Mouse (Mus musculus) midbrain, embryonic 15.5 days (tissue): ENCODE data around the gene Rxfp4. TPM values are rescaled to one million over a fixed set of nuclear protein-coding genes. Genes with fewer than 3 reads are reported as not detected.

Source experiments
- ATAC-seq: fragments of 200-750 bp; cut with Nextera tagmentation; replicated peaks from 2 replicates; pipeline ENCODE4 v1.8.0; 2017; ENCODE audit warnings: moderate TSS enrichment
- H3K27ac ChIP-seq: fragments of 300-500 bp; sonication (generic); 2 replicates; pipeline ENCODE4 v1.5.1; 2015; ENCODE audit warnings: mild to moderate bottlenecking, inconsistent platforms
- H3K27me3 ChIP-seq: fragments of 300-500 bp; sonication (generic); replicated peaks from 2 replicates; pipeline ENCODE4 v1.6.1; 2015; ENCODE audit warnings: inconsistent platforms
- H3K36me3 ChIP-seq: fragments of 300-500 bp; sonication (generic); replicated peaks from 2 replicates; pipeline ENCODE4 v1.6.1; 2015; ENCODE audit warnings: inconsistent platforms
- H3K4me1 ChIP-seq: fragments of 300-500 bp; sonication (generic); 2 replicates; pipeline ENCODE4 v1.6.1; 2015; ENCODE audit warnings: inconsistent platforms
- H3K4me2 ChIP-seq: fragments of 300-500 bp; sonication (generic); 2 replicates; pipeline ENCODE4 v1.6.1; 2015; ENCODE audit warnings: inconsistent platforms, mild to moderate bottlenecking, moderate library complexity
- H3K4me3 ChIP-seq: fragments of 300-500 bp; sonication (generic); 2 replicates; pipeline ENCODE4 v1.5.1; 2015; ENCODE audit warnings: mild to moderate bottlenecking, inconsistent platforms
- H3K9ac ChIP-seq: fragments of 300-500 bp; sonication (generic); 2 replicates; pipeline ENCODE4 v1.6.1; 2015; ENCODE audit warnings: mild to moderate bottlenecking, inconsistent platforms
- H3K9me3 ChIP-seq: fragments of 300-500 bp; sonication (generic); 2 replicates; pipeline ENCODE4 v1.6.1; 2016; ENCODE audit warnings: inconsistent platforms
- whole genome bisulfite sequencing: fragments of 180-500 bp; shearing (Covaris S2); methylation state at CpG from one replicate; pipeline ENCODE4 v1.1.7; 2015; ENCODE audit warnings: mixed read lengths; 5-methylcytosine and 5-hydroxymethylcytosine counted together
- polyA plus RNA-seq: library from polyadenylated mRNA; unstranded; fragments of >200 nt; fragmentation: Nextera tagmentation; extraction: Ambion mirVana; gene quantifications from 2 replicates; pipeline ENCODE4 v1.2.1, GENCODE M21; 2015

The Rxfp4 gene
- polyA plus RNA-seq, 1 experiment from 2014 or later: not detected

DNA sequence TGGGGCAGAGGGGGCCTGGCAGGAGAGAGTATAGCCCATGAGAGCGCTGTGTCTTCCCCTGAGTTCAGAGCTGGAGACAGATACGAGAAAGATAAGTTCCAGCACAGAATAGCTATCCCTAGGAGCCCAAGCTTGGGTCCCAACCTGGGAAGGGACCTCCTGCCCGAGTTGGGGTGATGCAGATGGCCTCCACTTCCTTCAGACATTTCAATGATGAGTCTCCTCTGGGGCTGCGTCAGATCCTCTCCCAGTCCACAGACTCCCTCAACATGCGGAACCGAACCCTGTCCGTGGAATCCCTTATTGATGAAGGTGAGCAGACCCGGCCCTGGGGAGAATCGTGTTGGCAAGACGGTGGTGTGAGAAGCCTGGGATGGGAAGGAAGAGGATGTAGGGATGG, 19.9 kb downstream of the Rxfp4 start:
- H3K27me3 ChIP-seq: no peaks in the 10 kb centered on the region
- H3K27ac ChIP-seq: no peak overlapping the region
- H3K4me1 ChIP-seq: peaks cover 14% of the 10 kb centered on the region
- H3K36me3 ChIP-seq: peaks cover 72% of the 10 kb centered on the region
- no peak for ATAC-seq
- H3K4me3 ChIP-seq: no peak overlapping the region
- WGBS: 94% methylated on average over 10 of the region's 10 CpGs
- no peaks in the 10 kb centered on the region for H3K9me3 ChIP-seq
- no peak overlapping the region for H3K4me2 ChIP-seq
- H3K9ac ChIP-seq: no peak overlapping the region

DNA sequence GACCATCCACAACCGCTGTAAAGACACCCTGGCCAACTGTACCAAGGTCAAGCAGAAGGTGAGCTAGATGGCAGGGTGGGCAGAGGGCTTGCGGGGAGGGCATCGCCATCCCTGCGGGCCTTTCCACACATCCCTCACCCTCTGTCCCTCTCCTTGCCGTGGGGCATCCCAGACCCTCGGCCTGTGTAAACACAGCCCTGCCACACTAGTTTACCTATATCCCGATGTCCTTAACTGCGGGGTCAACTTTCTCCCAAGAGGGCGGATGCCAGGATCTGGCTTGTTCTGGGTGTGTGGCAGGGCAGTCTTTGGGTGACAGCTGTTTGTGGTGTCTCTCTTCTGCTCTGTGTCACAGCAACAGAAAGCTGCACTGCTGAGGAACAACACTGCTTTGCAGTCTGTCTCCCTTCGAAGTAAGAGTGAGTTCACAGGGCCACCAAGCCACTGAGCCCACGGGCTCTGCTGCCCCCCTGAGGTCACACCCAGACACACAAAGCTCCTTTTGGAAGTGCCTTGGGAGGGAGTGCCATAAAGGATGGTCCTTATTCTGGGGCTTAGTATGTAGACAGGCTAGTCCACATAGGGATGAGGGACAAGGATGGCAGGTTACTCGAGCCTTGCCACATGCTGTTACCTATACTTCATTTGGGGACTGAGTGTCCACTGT, 20.9 kb downstream of the Rxfp4 start:
- Histone ChIP-seq H3K36me3 (peaks cover 70% of the 10 kb centered on the region), H3K4me1 (peaks cover 22% of the 10 kb centered on the region), H3K9ac (no peak overlapping the region), H3K9me3 (no peaks in the 10 kb centered on the region), H3K4me3 (no peak overlapping the region), H3K27ac (no peak overlapping the region), H3K4me2 (no peak overlapping the region), H3K27me3 (no peaks in the 10 kb centered on the region)
- ATAC-seq: no peak
- WGBS: 80% methylated on average over 12 of the region's 12 CpGs

DNA sequence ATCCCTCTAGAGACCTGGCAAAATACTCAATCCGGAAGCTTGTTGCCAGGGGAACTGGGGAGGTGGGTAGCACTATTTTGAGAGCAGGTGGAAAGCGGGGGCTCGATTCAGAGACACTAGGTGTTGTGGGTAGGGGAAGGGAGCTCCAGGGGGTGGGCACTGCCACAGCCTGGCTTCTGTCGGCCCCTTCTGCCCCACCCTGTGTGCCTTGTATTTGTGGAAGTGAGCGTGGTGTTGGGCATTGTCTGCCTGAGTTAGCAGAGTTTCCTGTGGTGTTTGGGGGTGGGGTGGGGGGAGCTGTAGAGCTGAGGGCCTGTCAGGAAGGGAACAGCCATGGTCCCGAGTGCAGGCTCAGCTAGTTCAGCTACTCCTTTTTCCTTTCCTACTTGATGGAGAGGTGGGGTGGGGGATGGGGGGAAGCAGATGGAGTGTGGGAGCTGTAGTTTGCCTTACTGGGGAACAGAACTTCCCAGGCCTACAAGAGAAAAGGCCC, 22.0 kb downstream of the Rxfp4 start:
- Histone ChIP-seq H3K27me3 (no peaks in the 10 kb centered on the region), H3K4me1 (peaks cover 34% of the 10 kb centered on the region), H3K36me3 (peaks cover 59% of the 10 kb centered on the region), H3K9ac (no peak overlapping the region), H3K27ac (no peak overlapping the region), H3K9me3 (no peaks in the 10 kb centered on the region), H3K4me2 (no peak overlapping the region), H3K4me3 (no peak overlapping the region)
- ATAC-seq: no peak
- WGBS: 69% methylated on average over 6 of the region's 6 CpGs

DNA sequence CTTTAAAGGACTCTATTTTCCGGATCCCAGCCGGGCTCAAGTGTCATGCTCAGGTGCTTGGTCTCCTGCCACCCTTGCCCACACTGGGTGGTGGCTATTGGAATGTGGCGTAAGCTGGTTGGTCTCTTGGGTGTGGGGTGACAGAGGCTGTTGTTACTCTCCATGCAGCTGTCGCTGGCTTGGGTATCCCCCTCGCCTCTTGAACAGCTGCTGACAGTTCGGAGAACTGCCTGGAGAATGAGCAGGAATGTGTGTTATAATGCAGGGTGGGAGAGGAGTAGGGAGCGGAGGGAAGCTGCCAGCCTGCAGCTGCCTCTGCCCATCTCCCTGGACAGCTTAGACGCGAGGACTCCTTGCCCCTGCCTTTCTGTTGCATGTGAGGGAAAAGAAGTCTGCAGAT, 22.9 kb downstream of the Rxfp4 start:
- WGBS: 69% methylated on average over 9 of the region's 9 CpGs
- Histone ChIP-seq H3K36me3 (peaks cover 50% of the 10 kb centered on the region), H3K27me3 (no peaks in the 10 kb centered on the region), H3K27ac (no peak overlapping the region), H3K9ac (no peak overlapping the region), H3K4me1 (peaks cover 43% of the 10 kb centered on the region), H3K4me2 (no peak overlapping the region), H3K4me3 (no peak overlapping the region), H3K9me3 (no peaks in the 10 kb centered on the region)
- ATAC-seq: no peak

DNA sequence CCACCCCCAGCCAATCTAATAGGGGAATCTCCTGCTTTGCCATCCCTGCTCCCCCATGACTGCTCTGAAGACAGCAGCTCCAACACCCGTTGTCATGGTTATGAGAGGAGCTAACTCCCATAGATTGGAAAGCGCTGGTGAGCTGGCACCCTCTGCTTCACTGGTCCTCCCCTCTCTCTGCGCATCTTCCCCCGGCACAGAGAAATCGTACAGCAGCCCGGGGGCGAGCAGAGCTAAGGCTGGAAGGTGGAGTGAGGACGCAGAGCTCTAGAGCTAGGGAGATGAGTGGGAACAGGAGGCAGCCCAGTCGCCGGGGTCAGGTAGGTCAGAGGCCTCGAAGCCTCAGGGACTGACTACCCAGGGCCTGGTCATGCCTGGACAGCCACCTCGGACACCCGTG, 23.7 kb downstream of the Rxfp4 start:
- Histone ChIP-seq H3K27me3 (no peaks in the 10 kb centered on the region), H3K9me3 (no peaks in the 10 kb centered on the region), H3K9ac (no peak overlapping the region), H3K4me2 (no peak overlapping the region), H3K27ac (no peak overlapping the region), H3K4me1 (peaks cover 50% of the 10 kb centered on the region), H3K4me3 (no peak overlapping the region), H3K36me3 (peaks cover 42% of the 10 kb centered on the region)
- WGBS: 75% methylated on average over 13 of the region's 13 CpGs
- no peak for ATAC-seq

DNA sequence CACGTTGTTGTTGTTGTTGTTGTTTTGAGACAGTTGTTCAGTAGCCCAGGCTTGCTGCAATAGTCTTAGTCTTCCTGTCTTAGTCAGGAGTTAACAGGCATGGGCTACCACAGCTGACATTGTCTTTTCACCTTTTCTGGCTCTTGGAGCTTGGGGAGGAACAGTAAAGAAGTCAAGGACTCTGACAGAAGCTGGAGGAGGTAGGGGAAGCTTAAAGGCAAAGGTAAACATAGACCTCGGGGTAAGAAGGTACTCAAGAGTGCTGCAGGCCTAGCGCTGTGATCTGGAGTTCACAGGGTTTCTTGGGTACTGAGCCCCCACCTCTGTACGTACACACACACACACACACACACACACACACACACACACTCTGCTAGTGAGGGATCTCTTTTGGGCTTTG, 24.2 kb downstream of the Rxfp4 start:
- no peaks in the 10 kb centered on the region for H3K27me3 ChIP-seq
- H3K4me3 ChIP-seq: no peak overlapping the region
- WGBS: 78% methylated on average over 4 of the region's 4 CpGs
- H3K4me1 ChIP-seq: peaks cover 55% of the 10 kb centered on the region
- no peak overlapping the region for H3K4me2 ChIP-seq
- no peak overlapping the region for H3K27ac ChIP-seq
- H3K36me3 ChIP-seq: peaks cover 38% of the 10 kb centered on the region
- H3K9ac ChIP-seq: no peak overlapping the region
- ATAC-seq: no peak
- no peaks in the 10 kb centered on the region for H3K9me3 ChIP-seq

DNA sequence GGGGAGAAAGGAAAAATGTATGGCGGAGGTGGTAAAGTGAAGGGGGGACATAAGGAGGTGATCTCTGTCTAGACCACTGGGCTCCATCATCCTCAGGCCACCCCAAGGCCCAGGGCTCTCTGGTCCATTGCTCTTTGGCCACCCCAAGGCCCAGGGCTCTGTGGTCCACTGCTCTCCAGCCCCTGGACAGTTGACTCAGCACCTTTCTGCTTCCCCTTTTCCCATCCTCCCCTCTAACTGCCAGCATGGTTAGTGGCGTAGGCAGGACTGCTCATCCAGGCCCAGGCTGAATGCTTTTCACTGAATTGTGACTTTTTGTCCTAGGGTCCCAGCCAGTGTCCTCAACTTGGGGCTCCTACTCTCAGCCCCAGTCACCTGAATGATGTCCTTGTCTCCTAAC, 25.4 kb downstream of the Rxfp4 start:
- H3K36me3 ChIP-seq: peaks cover 27% of the 10 kb centered on the region
- peaks cover 57% of the 10 kb centered on the region for H3K4me1 ChIP-seq
- H3K27ac ChIP-seq: no peak overlapping the region
- H3K9me3 ChIP-seq: no peaks in the 10 kb centered on the region
- 94% methylated on average over 2 of the region's 2 CpGs for WGBS
- no peak overlapping the region for H3K4me3 ChIP-seq
- ATAC-seq: no peak
- no peak overlapping the region for H3K4me2 ChIP-seq
- H3K27me3 ChIP-seq: no peaks in the 10 kb centered on the region
- no peak overlapping the region for H3K9ac ChIP-seq

DNA sequence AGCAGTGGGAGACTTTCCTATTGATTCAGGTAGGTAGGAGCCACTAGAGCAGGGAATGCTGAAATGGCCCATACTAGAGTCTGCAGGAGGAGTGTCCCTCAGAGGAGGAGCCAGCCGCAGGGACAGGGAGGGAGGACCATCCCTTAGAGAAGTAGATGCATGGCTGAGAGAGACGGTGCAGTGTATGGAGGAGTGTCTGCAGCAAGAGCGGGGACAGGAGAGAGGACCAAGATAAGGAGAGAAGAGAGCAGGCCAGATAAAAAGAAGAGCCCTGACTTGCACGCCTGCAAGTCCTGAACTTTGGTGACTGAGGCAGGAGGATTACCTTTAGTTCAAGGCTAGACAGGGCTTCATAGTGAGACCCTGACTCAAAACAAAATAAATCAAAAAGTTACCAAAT, 25.8 kb downstream of the Rxfp4 start:
- Histone ChIP-seq H3K9ac (no peak overlapping the region), H3K27me3 (no peaks in the 10 kb centered on the region), H3K9me3 (no peaks in the 10 kb centered on the region), H3K4me1 (peaks cover 57% of the 10 kb centered on the region), H3K27ac (no peak overlapping the region; the same call in 1 of the 2 replicates), H3K4me2 (no peak overlapping the region), H3K4me3 (no peak overlapping the region), H3K36me3 (peaks cover 24% of the 10 kb centered on the region)
- no peak for ATAC-seq
- 69% methylated on average over 4 of the region's 4 CpGs for WGBS

DNA sequence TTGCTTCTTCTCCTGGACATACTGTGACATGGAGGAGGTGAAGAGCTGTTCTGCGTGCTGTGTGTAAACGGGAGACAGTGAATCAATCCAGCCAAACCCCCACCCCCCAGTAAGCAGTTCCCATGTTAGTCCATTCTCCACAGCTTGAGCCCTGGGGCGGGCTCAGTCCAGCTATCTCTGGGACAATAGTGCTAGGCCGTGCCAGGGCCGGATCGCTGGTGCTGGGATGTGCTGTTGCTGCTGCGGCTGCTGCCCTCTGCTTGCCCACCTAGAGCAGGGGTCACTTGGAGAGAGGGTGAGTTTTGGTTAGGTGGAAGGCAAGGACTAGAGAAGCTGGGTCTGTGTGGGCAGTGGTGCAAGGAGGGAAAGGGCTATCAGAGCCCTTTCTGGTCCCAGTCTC, 26.6 kb downstream of the Rxfp4 start:
- Histone ChIP-seq H3K4me2 (peak overlapping the region; percentile 21; the same call in 1 of the 2 replicates), H3K4me3 (0 out of 2 replicates have a peak overlapping the region, but pooled peaks have one; percentile 7), H3K9ac (peak overlapping the region; percentile 23), H3K27ac (no peak overlapping the region), H3K27me3 (no peaks in the 10 kb centered on the region), H3K9me3 (no peaks in the 10 kb centered on the region), H3K4me1 (peaks cover 57% of the 10 kb centered on the region), H3K36me3 (peaks cover 16% of the 10 kb centered on the region; the same call in 1 of the 2 replicates)
- 59% methylated on average over 7 of the region's 7 CpGs for WGBS
- no peak for ATAC-seq

DNA sequence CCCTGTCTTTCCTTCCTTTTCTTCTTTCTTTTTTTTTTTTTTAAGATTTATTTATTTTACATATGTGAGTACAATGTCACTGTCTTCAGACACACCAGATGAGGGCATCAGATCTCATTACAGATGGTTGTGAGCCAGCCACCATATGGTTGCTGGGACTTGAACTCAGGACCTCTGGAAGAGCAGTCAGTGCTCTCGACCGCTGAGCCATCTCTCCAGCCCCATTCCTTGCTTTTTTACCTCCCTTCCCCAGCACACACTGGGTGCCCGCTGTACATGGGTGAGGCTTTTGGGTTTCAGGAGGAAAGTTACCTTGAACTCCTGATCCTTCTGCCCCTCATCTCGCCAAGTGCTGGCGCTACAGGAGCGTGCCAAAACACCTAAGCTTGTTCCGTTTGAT, 27.4 kb downstream of the Rxfp4 start:
- H3K4me3 ChIP-seq: no peak overlapping the region
- no peaks in the 10 kb centered on the region for H3K9me3 ChIP-seq
- peaks cover 11% of the 10 kb centered on the region; the same call in 1 of the 2 replicates for H3K36me3 ChIP-seq
- no peak overlapping the region for H3K9ac ChIP-seq
- H3K27ac ChIP-seq: peak overlapping the region; percentile 96; the same call in 1 of the 2 replicates
- no peak for ATAC-seq
- 90% methylated on average over 7 of the region's 7 CpGs for WGBS
- no peaks in the 10 kb centered on the region for H3K27me3 ChIP-seq
- peak overlapping the region; percentile 93; the same call in 1 of the 2 replicates for H3K4me2 ChIP-seq
- H3K4me1 ChIP-seq: peaks cover 60% of the 10 kb centered on the region

DNA sequence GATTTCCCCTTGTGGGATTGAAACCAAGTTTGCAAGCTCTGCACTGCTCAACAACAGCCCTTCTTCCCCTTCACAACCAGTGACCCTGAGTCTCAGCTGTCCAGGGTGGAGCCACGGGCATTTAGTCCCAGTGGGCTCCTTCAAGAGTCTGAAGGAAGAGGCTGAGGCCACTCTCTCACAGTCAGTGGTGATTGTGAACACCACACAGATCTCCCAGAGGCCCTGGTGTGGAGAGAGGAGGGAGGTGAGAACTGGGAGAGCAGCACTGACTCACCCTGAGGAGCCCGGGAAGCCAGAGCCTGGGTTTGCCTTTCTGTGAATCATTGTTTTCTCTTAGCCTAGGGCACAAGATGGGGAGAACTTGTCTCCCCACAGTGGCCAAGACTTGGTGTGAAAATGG, 28.0 kb downstream of the Rxfp4 start:
- Histone ChIP-seq H3K4me2 (peak overlapping the region; percentile 93), H3K4me3 (peak overlapping the region; percentile 92), H3K4me1 (peaks cover 64% of the 10 kb centered on the region), H3K27ac (peak overlapping the region; percentile 96), H3K9ac (peak overlapping the region; percentile 94), H3K36me3 (peaks cover 6% of the 10 kb centered on the region; the same call in 1 of the 2 replicates), H3K27me3 (no peaks in the 10 kb centered on the region), H3K9me3 (no peaks in the 10 kb centered on the region)
- no peak for ATAC-seq
- 30% methylated on average over 2 of the region's 2 CpGs for WGBS

DNA sequence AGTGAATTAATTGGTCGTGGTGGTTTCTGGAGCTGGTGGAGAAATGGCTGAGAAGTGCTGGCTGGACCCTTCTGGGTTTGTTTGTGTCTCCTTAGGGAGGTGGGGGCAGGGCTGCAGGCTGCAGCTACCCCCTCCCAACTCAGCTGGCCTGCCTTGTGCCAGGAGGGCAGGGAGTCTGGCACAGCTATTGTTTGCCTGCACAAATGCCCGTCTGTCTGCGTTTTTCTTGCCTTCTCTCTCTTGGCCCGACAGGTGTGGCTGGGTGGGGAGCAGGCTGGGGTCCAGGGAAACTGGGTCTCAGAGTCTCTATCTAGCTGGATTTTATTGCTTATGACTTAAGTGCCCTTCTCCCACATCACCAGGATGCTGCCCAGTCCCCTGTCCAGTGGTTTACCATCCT, 28.6 kb downstream of the Rxfp4 start:
- Histone ChIP-seq H3K4me2 (peak overlapping the region; percentile 93), H3K4me1 (peaks cover 60% of the 10 kb centered on the region), H3K36me3 (no peaks in the 10 kb centered on the region), H3K9ac (peak overlapping the region; percentile 94), H3K4me3 (peak overlapping the region; percentile 92), H3K27me3 (no peaks in the 10 kb centered on the region), H3K27ac (peak overlapping the region; percentile 96), H3K9me3 (no peaks in the 10 kb centered on the region)
- WGBS: 1% methylated on average over 4 of the region's 4 CpGs
- no peak for ATAC-seq
